Mouse (Mus musculus) limb, embryonic 12.5 days (tissue): ENCODE results near the gene Kdm4d. TPM values are rescaled to one million over a fixed set of nuclear protein-coding genes. Genes with fewer than 3 reads are reported as not detected.
"Not testable (repeated sequence)": the region's sequence is repeated elsewhere in the genome, so short reads cannot be mapped to it uniquely, and the experiment has no call there.

ENCODE experiments used
- ATAC-seq: fragments of 200-750 bp; cut with Nextera tagmentation; 2 replicates; pipeline ENCODE4 v1.8.0; 2017; ENCODE audit warnings: low read depth, moderate TSS enrichment; ENCODE audit not compliant: insufficient number of reproducible peaks, insufficient read depth, low FRiP score, low TSS enrichment
- H3K27ac ChIP-seq: fragments of 300-500 bp; sonication (generic); 2 replicates; pipeline ENCODE4 v1.5.1; 2016; ENCODE audit warnings: mild to moderate bottlenecking, moderate library complexity
- H3K27me3 ChIP-seq: fragments of 300-500 bp; sonication (generic); 2 replicates; pipeline ENCODE4 v1.6.1; 2016; ENCODE audit warnings: mild to moderate bottlenecking, moderate library complexity
- H3K36me3 ChIP-seq: fragments of 300-500 bp; sonication (generic); 2 replicates; pipeline ENCODE4 v1.6.1; 2016; ENCODE audit warnings: mild to moderate bottlenecking, moderate library complexity
- H3K4me1 ChIP-seq: fragments of 300-500 bp; sonication (generic); replicated peaks from 2 replicates; pipeline ENCODE4 v1.6.1; 2016
- H3K4me2 ChIP-seq: fragments of 300-500 bp; sonication (generic); 2 replicates; pipeline ENCODE4 v1.6.1; 2016; ENCODE audit warnings: mild to moderate bottlenecking, moderate library complexity
- H3K4me3 ChIP-seq: fragments of 300-500 bp; sonication (generic); replicated peaks from 2 replicates; pipeline ENCODE4 v1.5.1; 2016; ENCODE audit warnings: mild to moderate bottlenecking
- H3K9ac ChIP-seq: fragments of 300-500 bp; sonication (generic); replicated peaks from 2 replicates; pipeline ENCODE4 v1.6.1; 2016; ENCODE audit warnings: mild to moderate bottlenecking, moderate library complexity
- H3K9me3 ChIP-seq: fragments of 300-500 bp; sonication (generic); 2 replicates; pipeline ENCODE4 v1.6.1; 2016; ENCODE audit warnings: mild to moderate bottlenecking, moderate library complexity
- WGBS: fragments of 180-500 bp; shearing (Covaris S2); methylation state at CpG from one replicate; pipeline ENCODE4 v1.1.7; 2016; 5-methylcytosine and 5-hydroxymethylcytosine counted together
- polyA plus RNA-seq: library from polyadenylated mRNA; unstranded; fragments of >200 nt; fragmentation: Nextera tagmentation; extraction: Ambion mirVana; gene quantifications from 2 replicates; pipeline ENCODE4 v1.2.1, GENCODE M21; 2016

Kdm4d gene
- polyA plus RNA-seq, 1 experiment from 2014 or later: 0.29 TPM

- Histone ChIP-seq H3K9me3 (no peaks in the 10 kb centered on the region), H3K4me1 (peaks cover 2% of the 10 kb centered on the region; the same call in 1 of the 2 replicates), H3K27me3 (no peaks in the 10 kb centered on the region), H3K27ac (no peak overlapping the region), H3K9ac (no peak overlapping the region; the same call in 1 of the 2 replicates), H3K4me2 (no peak overlapping the region), H3K36me3 (no peaks in the 10 kb centered on the region), H3K4me3 (no peak overlapping the region)
- WGBS: 56% methylated on average over 3 of the region's 3 CpGs
- no peak for ATAC-seq
Observed at GRCm38 (mm10) chr9:14520971-14521670, 20.8 kb upstream of the Kdm4d start.

GRCm38 (mm10) chr9:14518105-14518504 is 17.8 kb upstream of the Kdm4d start:
- ATAC-seq: no peak
- Histone ChIP-seq H3K4me1 (peaks cover 2% of the 10 kb centered on the region; the same call in 1 of the 2 replicates), H3K27me3 (no peaks in the 10 kb centered on the region), H3K9me3 (no peaks in the 10 kb centered on the region), H3K4me2 (no peak overlapping the region), H3K36me3 (0 out of 2 replicates have a peak, but pooled peaks cover under 1% of the 10 kb centered on the region), H3K4me3 (no peak overlapping the region), H3K27ac (no peak overlapping the region), H3K9ac (no peak overlapping the region)
- 83% methylated on average over 3 of the region's 3 CpGs for WGBS

- Histone ChIP-seq H3K36me3 (peaks cover 3% of the 10 kb centered on the region; the same call in 1 of the 2 replicates), H3K27me3 (no peaks in the 10 kb centered on the region), H3K4me3 (no peak overlapping the region), H3K27ac (no peak overlapping the region), H3K4me2 (no peak overlapping the region), H3K4me1 (peaks cover 2% of the 10 kb centered on the region; the same call in 1 of the 2 replicates), H3K9ac (no peak overlapping the region), H3K9me3 (no peaks in the 10 kb centered on the region)
- ATAC-seq: no peak
- WGBS: 65% methylated on average over 1 of the region's 1 CpGs
Observed at GRCm38 (mm10) chr9:14517296-14517695, 17.0 kb upstream of the Kdm4d start.

- Histone ChIP-seq H3K27ac (no peak overlapping the region), H3K9me3 (no peaks in the 10 kb centered on the region), H3K36me3 (peaks cover 39% of the 10 kb centered on the region), H3K4me1 (no peaks in the 10 kb centered on the region), H3K4me3 (no peak overlapping the region), H3K9ac (no peak overlapping the region), H3K4me2 (no peak overlapping the region), H3K27me3 (no peaks in the 10 kb centered on the region)
- 77% methylated on average over 9 of the region's 9 CpGs for WGBS
- ATAC-seq: 0 out of 2 replicates have a peak, but pooled peaks have one; percentile 42
Observed at GRCm38 (mm10) chr9:14512633-14513445, 12.6 kb upstream of the Kdm4d start.

- Histone ChIP-seq H3K4me1 (peaks cover 5% of the 10 kb centered on the region), H3K36me3 (peaks cover 39% of the 10 kb centered on the region), H3K4me3 (peak overlapping the region; percentile 79), H3K9me3 (no peaks in the 10 kb centered on the region), H3K9ac (peak overlapping the region; percentile 81), H3K27ac (peak overlapping the region; percentile 84), H3K27me3 (no peaks in the 10 kb centered on the region), H3K4me2 (peak overlapping the region; percentile 74)
- 4% methylated on average over 10 of the region's 10 CpGs for WGBS
- no peak for ATAC-seq
Observed at GRCm38 (mm10) chr9:14500916-14501424, 688 bp upstream of the Kdm4d start.

GRCm38 (mm10) chr9:14498896-14499705 is 1.2 kb downstream of the Kdm4d start:
- ATAC-seq: no peak
- H3K36me3 ChIP-seq: peaks cover 21% of the 10 kb centered on the region
- peak overlapping the region; percentile 67 for H3K4me2 ChIP-seq
- H3K9me3 ChIP-seq: no peaks in the 10 kb centered on the region
- WGBS: 87% methylated on average over 4 of the region's 4 CpGs
- no peak overlapping the region for H3K9ac ChIP-seq
- no peaks in the 10 kb centered on the region for H3K27me3 ChIP-seq
- H3K4me3 ChIP-seq: peak overlapping the region; percentile 79
- peaks cover 5% of the 10 kb centered on the region for H3K4me1 ChIP-seq
- no peak overlapping the region for H3K27ac ChIP-seq

GRCm38 (mm10) chr9:14463668-14464067 is 36.6 kb downstream of the Kdm4d start:
- H3K36me3 ChIP-seq, H3K27me3 ChIP-seq, ATAC-seq, H3K9me3 ChIP-seq, H3K9ac ChIP-seq, H3K4me1 ChIP-seq, H3K4me3 ChIP-seq, H3K4me2 ChIP-seq, H3K27ac ChIP-seq: not testable (repeated sequence)
- WGBS: 75% methylated on average over 12 of the region's 12 CpGs

GRCm38 (mm10) chr9:14462536-14462935 is 37.7 kb downstream of the Kdm4d start:
- ATAC-seq, H3K9ac ChIP-seq, H3K9me3 ChIP-seq, H3K27ac ChIP-seq, H3K4me2 ChIP-seq, H3K4me1 ChIP-seq, H3K4me3 ChIP-seq, H3K36me3 ChIP-seq, H3K27me3 ChIP-seq: not testable (repeated sequence)
- WGBS: 96% methylated on average over 1 of the region's 1 CpGs

- no peaks in the 10 kb centered on the region for H3K36me3 ChIP-seq
- no peak for ATAC-seq
- no peak overlapping the region for H3K4me2 ChIP-seq
- WGBS: 88% methylated on average over 3 of the region's 3 CpGs
- no peaks in the 10 kb centered on the region for H3K9me3 ChIP-seq
- H3K4me1 ChIP-seq: no peaks in the 10 kb centered on the region
- H3K9ac ChIP-seq: no peak overlapping the region
- H3K27me3 ChIP-seq: no peaks in the 10 kb centered on the region
- no peak overlapping the region for H3K4me3 ChIP-seq
- no peak overlapping the region for H3K27ac ChIP-seq
Observed at GRCm38 (mm10) chr9:14456320-14456719, 44.0 kb downstream of the Kdm4d start.

GRCm38 (mm10) chr9:14451120-14451519 is 49.2 kb downstream of the Kdm4d start:
- H3K27ac ChIP-seq, H3K36me3 ChIP-seq, H3K27me3 ChIP-seq, H3K9me3 ChIP-seq, H3K9ac ChIP-seq, H3K4me2 ChIP-seq, H3K4me1 ChIP-seq, ATAC-seq, H3K4me3 ChIP-seq: not testable (repeated sequence)
- WGBS: 64% methylated on average over 8 of the region's 8 CpGs

- not testable (repeated sequence) for ATAC-seq, H3K4me1 ChIP-seq, H3K27me3 ChIP-seq, H3K9ac ChIP-seq, H3K4me3 ChIP-seq, H3K9me3 ChIP-seq, H3K4me2 ChIP-seq, H3K36me3 ChIP-seq, H3K27ac ChIP-seq
- WGBS: 80% methylated on average over 2 of the region's 2 CpGs
Observed at GRCm38 (mm10) chr9:14447086-14447485, 53.2 kb downstream of the Kdm4d start.
